Mouse (Mus musculus): Measurements from ENCODE around the gene Trp53rkb. TPM values are rescaled to one million over a fixed set of nuclear protein-coding genes. Genes with fewer than 3 reads are reported as not detected.
"Not testable (repeated sequence)": the region's sequence is repeated elsewhere in the genome, so short reads cannot be mapped to it uniquely, and the experiment has no call there.

The Trp53rkb gene
- total and polyA plus RNA-seq, 3 experiments: 7.0 to 9.1 (median 7.1) TPM

- H3K27ac ChIP-seq (ENCODE audit: insufficient read depth, low read depth): no peak overlapping the region
- peaks cover 2% of the 10 kb centered on the region for H3K9me3 ChIP-seq (replicated peaks; ENCODE audit: low read length)
- H3K4me3 ChIP-seq (replicated peaks in 1 of 3; ENCODE audit: low read depth in 2 of 3, low read length in 2 of 3, poor library complexity in 1 of 3): no peak overlapping the region
- H3K79me2 ChIP-seq (replicated peaks; ENCODE audit: control insufficient read depth, extremely low read depth, insufficient read depth, poor library complexity, severe bottlenecking): peaks cover 11% of the 10 kb centered on the region
- H3K9ac ChIP-seq (ENCODE audit: insufficient read depth, low read depth): no peak overlapping the region
- DNase-seq (ENCODE audit: extremely low read depth): peak; percentile 48
- peak; percentile 15 for TF ChIP-seq RAD21 (IDR thresholded peaks at IDR 0.05; ENCODE audit: low read depth, low read length)
- no peak for TF ChIP-seq NRF1 (IDR thresholded peaks at IDR 0.05; ENCODE audit: low read depth, low read length)
- TF ChIP-seq ZNF384 (IDR thresholded peaks at IDR 0.05; ENCODE audit: low read depth, low read length): no peak
- TF ChIP-seq ELF1 (IDR thresholded peaks at IDR 0.05; ENCODE audit: low read depth, low read length): no peak
- no peak for TF ChIP-seq E2F4 (IDR thresholded peaks at IDR 0.05; ENCODE audit: insufficient replicate concordance, low read depth, low read length)
- no peak for TF ChIP-seq KAT2A (IDR thresholded peaks at IDR 0.05; ENCODE audit: insufficient replicate concordance, low read length)
- no peak for TF ChIP-seq GABPA (IDR thresholded peaks at IDR 0.05; ENCODE audit: insufficient replicate concordance, low read depth, low read length)
- no peak for TF ChIP-seq PAX5 (IDR thresholded peaks at IDR 0.05; ENCODE audit: low read length)
- TF ChIP-seq MXI1 (IDR thresholded peaks at IDR 0.05; ENCODE audit: low read depth, low read length): no peak
- TF ChIP-seq CTCF (conservative IDR thresholded peaks at IDR 0.05 in 1 of 2, IDR thresholded peaks at IDR 0.05 in 1 of 2; ENCODE audit: low read depth in 2 of 2, low read length in 2 of 2): peak; percentile 6 to 55; a peak in 2 of 4 replicates
- TF ChIP-seq ZC3H11A (IDR thresholded peaks at IDR 0.05; ENCODE audit: low read depth, low read length): no peak
- no peak for TF ChIP-seq EP300 (IDR thresholded peaks at IDR 0.05; ENCODE audit: low read length)
- TF ChIP-seq MEF2A (IDR thresholded peaks at IDR 0.05; ENCODE audit: borderline replicate concordance, low read depth, low read length): no peak
- no peak for TF ChIP-seq JUND (conservative IDR thresholded peaks at IDR 0.05; ENCODE audit: low read depth, low read length)
- peak; percentile 38 for TF ChIP-seq SMC3 (IDR thresholded peaks at IDR 0.05; ENCODE audit: low read depth, low read length)
- no peak for TF ChIP-seq HCFC1 (IDR thresholded peaks at IDR 0.05; ENCODE audit: low read depth, low read length)
- peaks cover 6% of the 10 kb centered on the region for H3K27me3 ChIP-seq (replicated peaks)
- in situ Hi-C loops (cut with MboI; ENCODE audit: low pct_ligation_motif_present, low pct_unique_long_range_greater_than_20kb, low sequenced_read_pairs): loop anchor here (25.0 kb wide), 1 partner anchor 704 kb away; no protein-coding TSS in a partner anchor
- no peak overlapping the region for H3K4me2 ChIP-seq (ENCODE audit: insufficient read depth, low read depth, poor library complexity, severe bottlenecking)
- peaks cover 2 to 26% of the 10 kb centered on the region in 2 experiments; a peak in 3 of 4 replicates for H3K4me1 ChIP-seq (ENCODE audit: control insufficient read depth in 1 of 2, insufficient read depth in 2 of 2)
- H3K36me3 ChIP-seq (replicated peaks in 1 of 2; ENCODE audit: control insufficient read depth in 1 of 2, insufficient read depth in 1 of 2, low read length in 1 of 2): peaks cover 9 to 10% of the 10 kb centered on the region in 2 experiments
- dilution Hi-C loops (cut with MboI; ENCODE audit: extremely low pct_ligation_motif_present, extremely low pct_unique_long_range_greater_than_20kb, low sequenced_read_pairs): no loop called here
Measured at GRCm38 (mm10) chr2:166791738-166792137, 593 bp upstream of the Trp53rkb start.

- H3K4me3 ChIP-seq (replicated peaks in 1 of 3; ENCODE audit: low read depth in 2 of 3, low read length in 2 of 3, poor library complexity in 1 of 3): peak overlapping the region; percentile 79 to 89 (median 87)
- H3K27me3 ChIP-seq (replicated peaks); dilution Hi-C loops (cut with MboI; ENCODE audit: extremely low pct_ligation_motif_present, extremely low pct_unique_long_range_greater_than_20kb, low sequenced_read_pairs); H3K9me3 ChIP-seq (replicated peaks; ENCODE audit: low read length): not testable (repeated sequence)
- H3K36me3 ChIP-seq (replicated peaks in 1 of 2; ENCODE audit: control insufficient read depth in 1 of 2, insufficient read depth in 1 of 2, low read length in 1 of 2): peaks cover 18 to 29% of the 10 kb centered on the region in 2 experiments
- H3K4me2 ChIP-seq (ENCODE audit: insufficient read depth, low read depth, poor library complexity, severe bottlenecking): peak overlapping the region; percentile 83
- peak overlapping the region; percentile 27; the same call in 1 of the 2 replicates for H3K27ac ChIP-seq (ENCODE audit: insufficient read depth, low read depth)
- H3K79me2 ChIP-seq (replicated peaks; ENCODE audit: control insufficient read depth, extremely low read depth, insufficient read depth, poor library complexity, severe bottlenecking): peaks cover 11% of the 10 kb centered on the region
- in situ Hi-C loops (cut with MboI; ENCODE audit: low pct_ligation_motif_present, low pct_unique_long_range_greater_than_20kb, low sequenced_read_pairs): loop anchor here (25.0 kb wide), 1 partner anchor 706 kb away; no protein-coding TSS in a partner anchor
- H3K4me1 ChIP-seq (ENCODE audit: control insufficient read depth in 1 of 2, insufficient read depth in 2 of 2): peaks cover 2 to 28% of the 10 kb centered on the region in 2 experiments; a peak in 2 of 4 replicates
- peak; percentile 85 for DNase-seq (ENCODE audit: extremely low read depth)
- peak overlapping the region; percentile 84 for H3K9ac ChIP-seq (ENCODE audit: insufficient read depth, low read depth)
- peak; percentile 54 for TF ChIP-seq ETS1 (conservative IDR thresholded peaks at IDR 0.05; ENCODE audit: low read depth, low read length)
- peak; percentile 98 for TF ChIP-seq SIN3A (IDR thresholded peaks at IDR 0.05; ENCODE audit: low read length)
- 0 out of 2 replicates have a peak, but pooled peaks have one; percentile 57 for TF ChIP-seq CHD2 (IDR thresholded peaks at IDR 0.05; ENCODE audit: low read length)
- 0 out of 2 replicates have a peak, but pooled peaks have one; percentile 58 for TF ChIP-seq RCOR1 (conservative IDR thresholded peaks at IDR 0.05; ENCODE audit: low read depth, low read length)
- TF ChIP-seq BHLHE40 (IDR thresholded peaks at IDR 0.05; ENCODE audit: low read depth, low read length): peak; percentile 32; the same call in 1 of the 2 replicates
- peak; percentile 79 for TF ChIP-seq MYC (IDR thresholded peaks at IDR 0.05; ENCODE audit: low read depth, low read length)
- TF ChIP-seq KAT2A (IDR thresholded peaks at IDR 0.05; ENCODE audit: insufficient replicate concordance, low read length): peak; percentile 96
- TF ChIP-seq TCF12 (IDR thresholded peaks at IDR 0.05; ENCODE audit: low read depth, low read length): peak; percentile 94
- peak; percentile 47; the same call in 1 of the 2 replicates for TF ChIP-seq MAZ (IDR thresholded peaks at IDR 0.05; ENCODE audit: low read depth, low read length)
- TF ChIP-seq IRF4 (IDR thresholded peaks at IDR 0.05; ENCODE audit: low read depth, low read length): peak; percentile 79
- 0 out of 2 replicates have a peak, but pooled peaks have one; percentile 24 for TF ChIP-seq JUND (conservative IDR thresholded peaks at IDR 0.05; ENCODE audit: low read depth, low read length)
- TF ChIP-seq TBP (conservative IDR thresholded peaks at IDR 0.05; ENCODE audit: low read depth, low read length): peak; percentile 83
- TF ChIP-seq NELFE (IDR thresholded peaks at IDR 0.05; ENCODE audit: low read depth, low read length): peak; percentile 73
- TF ChIP-seq ZMIZ1 (IDR thresholded peaks at IDR 0.05; ENCODE audit: low read depth, low read length): peak; percentile 59
- TF ChIP-seq MEF2A (IDR thresholded peaks at IDR 0.05; ENCODE audit: borderline replicate concordance, low read depth, low read length): peak; percentile 86
- TF ChIP-seq MAX (IDR thresholded peaks at IDR 0.05; ENCODE audit: low read length): peak; percentile 86
- TF ChIP-seq ZNF384 (IDR thresholded peaks at IDR 0.05; ENCODE audit: low read depth, low read length): 0 out of 2 replicates have a peak, but pooled peaks have one; percentile 16
- peak; percentile 94 for TF ChIP-seq HCFC1 (IDR thresholded peaks at IDR 0.05; ENCODE audit: low read depth, low read length)
- TF ChIP-seq GABPA (IDR thresholded peaks at IDR 0.05; ENCODE audit: insufficient replicate concordance, low read depth, low read length): peak; percentile 61; the same call in 1 of the 2 replicates
- TF ChIP-seq E2F4 (IDR thresholded peaks at IDR 0.05; ENCODE audit: insufficient replicate concordance, low read depth, low read length): 0 out of 2 replicates have a peak, but pooled peaks have one; percentile 26
Measured at GRCm38 (mm10) chr2:166793542-166794214, 1.3 kb downstream of the Trp53rkb start.

Data from CH12.LX (cell line).